Mouse (Mus musculus): ENCODE data around the gene Cers6.

The Cers6 gene

DNA sequence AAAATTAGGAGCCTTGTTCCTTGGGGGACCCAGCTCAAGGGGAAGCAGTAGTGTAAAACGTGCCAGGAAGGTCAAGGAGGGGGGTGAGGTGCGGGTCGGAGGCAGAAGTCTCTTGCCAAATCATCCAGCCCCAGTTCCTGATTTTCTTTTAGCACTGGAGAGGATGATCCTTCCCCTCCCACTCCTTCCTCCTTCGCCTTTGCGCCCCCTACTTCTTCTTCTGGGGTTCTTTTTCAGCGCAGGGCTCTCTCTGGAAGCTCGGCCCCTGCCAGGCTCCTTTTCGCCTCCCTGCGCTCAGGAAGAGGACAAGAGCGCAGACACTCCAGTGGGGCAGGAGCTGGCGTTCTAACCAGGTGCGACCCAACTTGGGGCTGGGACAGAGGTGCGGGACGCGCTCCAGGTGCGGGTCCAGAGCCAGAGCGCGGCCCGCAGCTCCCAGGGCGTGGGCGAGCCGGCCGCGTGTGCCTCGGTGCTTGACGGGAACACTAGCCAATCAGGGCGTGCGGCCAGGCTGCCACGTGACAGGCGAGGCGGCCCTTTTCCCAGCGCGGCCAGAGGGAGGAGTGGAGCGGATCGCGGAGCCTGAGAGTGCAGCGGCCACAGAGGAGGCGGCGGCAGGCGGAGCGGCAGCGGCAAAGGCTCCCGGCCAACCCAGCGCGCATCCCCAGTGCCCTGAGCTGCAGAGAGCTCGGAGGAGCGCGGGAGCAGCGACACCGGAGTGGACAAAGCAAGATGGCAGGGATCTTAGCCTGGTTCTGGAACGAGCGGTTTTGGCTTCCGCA is at the start of gene Cers6:
Cers6 (plus strand) TSS at position 538 of the 782 bp plus-strand sequence.
- DNase-seq: peak; percentile 97

GRCm38 (mm10) chr2:68814409-68814808 is 46.8 kb upstream of the Cers6 start:
- DNase-seq: no peak

- no peak for DNase-seq
These were observed 42.2 kb upstream of the Cers6 start for GRCm38 (mm10) chr2:68819040-68819439.

- peak; percentile 41 for DNase-seq
These were observed 38.9 kb upstream of the Cers6 start for GRCm38 (mm10) chr2:68822152-68822887.

- no peak for DNase-seq
These were observed 35.8 kb upstream of the Cers6 start for GRCm38 (mm10) chr2:68825326-68826020.

- no peak for DNase-seq
These were observed 17.9 kb upstream of the Cers6 start for GRCm38 (mm10) chr2:68843330-68843729.

GRCm38 (mm10) chr2:68844530-68844929 is 16.7 kb upstream of the Cers6 start:
- peak; percentile 79 for DNase-seq

DNA sequence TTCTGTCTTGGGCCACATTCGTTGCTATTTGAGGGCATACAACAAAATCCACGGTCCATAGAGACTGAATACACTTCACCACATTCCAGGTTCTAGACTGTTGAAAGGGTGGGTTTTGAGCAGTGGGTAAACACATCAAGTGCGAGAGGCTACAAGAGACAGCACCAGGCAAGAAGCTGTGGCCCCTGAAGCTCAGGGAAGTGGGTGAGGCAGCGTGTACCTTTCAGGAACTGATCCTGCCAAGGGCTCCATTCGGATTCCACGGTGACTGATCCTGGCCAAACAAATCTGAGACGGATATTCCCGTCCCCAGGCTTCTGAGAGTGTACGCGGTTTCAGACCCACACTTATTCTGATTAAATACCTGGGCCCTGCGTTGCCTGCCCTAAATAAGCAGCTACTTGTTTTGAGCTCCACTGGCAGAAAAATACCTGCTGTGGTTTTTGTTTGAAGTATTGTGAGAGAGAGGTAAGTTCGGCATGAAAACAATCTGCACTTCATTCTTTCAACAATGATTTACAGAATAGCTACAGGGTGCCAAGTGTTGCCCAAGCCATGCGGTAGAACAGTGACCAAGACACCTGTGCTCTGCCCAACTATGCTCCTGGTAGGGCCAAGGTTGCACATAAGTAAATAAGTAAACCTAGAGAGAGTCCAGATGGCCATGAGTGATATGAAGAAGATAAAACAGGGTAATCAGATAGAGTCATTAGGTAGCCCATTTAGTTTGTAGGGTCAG is 16.1 kb upstream of the Cers6 start:
- peak; percentile 94 for DNase-seq

GRCm38 (mm10) chr2:68860391-68860790 is 850 bp upstream of the Cers6 start:
- no peak for DNase-seq

DNA sequence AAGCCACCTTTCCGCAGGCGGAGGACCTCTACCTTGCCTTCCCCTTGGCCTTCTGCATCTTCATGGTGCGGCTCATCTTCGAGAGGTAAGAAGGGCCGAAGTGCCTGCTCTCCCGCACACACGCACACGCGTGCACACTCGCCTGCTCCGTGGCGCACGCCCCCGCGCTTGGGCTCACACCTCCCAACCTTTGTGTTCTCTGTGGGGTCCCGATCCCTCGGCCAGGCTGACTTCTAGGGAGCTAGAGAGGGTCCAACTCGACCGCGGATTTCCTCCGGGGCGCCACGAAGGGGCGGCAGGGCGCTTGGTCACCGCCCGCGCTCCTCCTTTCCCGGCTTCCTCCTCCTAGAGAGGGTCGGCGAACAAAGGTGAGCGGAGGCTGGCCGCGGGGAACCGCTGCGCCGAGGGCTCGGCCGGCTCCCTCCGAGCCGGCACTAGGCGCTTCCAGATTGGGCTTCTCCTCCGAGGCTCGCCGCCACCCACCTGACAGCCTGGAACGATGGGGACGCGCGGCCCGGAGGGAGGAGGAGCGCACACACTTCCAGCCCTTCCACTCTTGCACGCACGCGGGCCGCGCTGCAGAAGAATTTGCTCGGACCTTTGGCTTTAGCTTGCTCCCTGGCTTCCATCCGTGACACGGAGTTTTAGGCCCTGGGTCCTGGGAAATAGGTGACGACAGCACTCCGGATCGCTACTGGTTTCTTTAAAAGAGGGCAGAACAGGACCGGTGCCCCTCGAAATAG is 651 bp downstream of the Cers6 start:
- peak; percentile 55 for DNase-seq

DNA sequence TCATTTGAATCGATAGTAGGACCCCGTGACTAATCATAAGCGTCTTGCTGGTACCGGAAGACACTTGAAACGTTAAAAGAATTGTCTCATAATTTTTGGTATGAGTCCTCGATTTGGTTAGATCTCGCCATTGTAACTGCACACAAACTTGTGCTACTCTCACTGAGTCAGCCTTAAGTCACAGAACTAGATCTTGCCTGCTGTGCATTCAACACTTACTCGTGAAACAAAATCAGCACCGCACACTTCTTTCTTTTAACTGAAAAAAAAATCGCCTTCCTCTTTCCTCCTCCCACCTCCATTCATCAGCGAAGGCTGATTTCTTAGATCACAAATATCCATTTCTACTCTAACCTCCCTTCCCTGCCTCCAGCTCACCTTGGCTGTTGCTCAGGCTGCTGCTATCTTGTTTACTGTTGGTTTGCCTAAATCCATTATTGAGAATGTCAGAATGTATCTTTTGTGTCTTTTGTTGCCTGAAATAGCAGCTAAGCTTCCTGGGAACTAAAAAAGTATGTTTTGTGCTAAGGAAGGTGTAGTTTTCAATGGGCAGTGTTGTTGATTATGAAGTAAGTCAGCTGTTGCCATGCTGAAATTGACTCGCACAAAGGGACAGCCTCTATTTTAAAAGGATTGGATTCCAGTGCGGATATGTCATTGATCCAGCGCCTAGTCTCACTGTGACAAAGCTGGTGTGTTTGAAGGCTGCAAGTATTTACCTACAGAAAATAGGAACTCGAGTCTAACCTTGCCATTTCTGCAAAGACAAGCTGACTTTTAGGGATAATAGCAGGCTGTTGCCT is 1.4 kb downstream of the Cers6 start:
- DNase-seq: no peak

- DNase-seq: no peak
These were observed 2.3 kb downstream of the Cers6 start for GRCm38 (mm10) chr2:68863561-68863960.

GRCm38 (mm10) chr2:68864366-68864765 is 3.1 kb downstream of the Cers6 start:
- no peak for DNase-seq

GRCm38 (mm10) chr2:68867148-68867547 is 5.9 kb downstream of the Cers6 start:
- no peak for DNase-seq

DNA sequence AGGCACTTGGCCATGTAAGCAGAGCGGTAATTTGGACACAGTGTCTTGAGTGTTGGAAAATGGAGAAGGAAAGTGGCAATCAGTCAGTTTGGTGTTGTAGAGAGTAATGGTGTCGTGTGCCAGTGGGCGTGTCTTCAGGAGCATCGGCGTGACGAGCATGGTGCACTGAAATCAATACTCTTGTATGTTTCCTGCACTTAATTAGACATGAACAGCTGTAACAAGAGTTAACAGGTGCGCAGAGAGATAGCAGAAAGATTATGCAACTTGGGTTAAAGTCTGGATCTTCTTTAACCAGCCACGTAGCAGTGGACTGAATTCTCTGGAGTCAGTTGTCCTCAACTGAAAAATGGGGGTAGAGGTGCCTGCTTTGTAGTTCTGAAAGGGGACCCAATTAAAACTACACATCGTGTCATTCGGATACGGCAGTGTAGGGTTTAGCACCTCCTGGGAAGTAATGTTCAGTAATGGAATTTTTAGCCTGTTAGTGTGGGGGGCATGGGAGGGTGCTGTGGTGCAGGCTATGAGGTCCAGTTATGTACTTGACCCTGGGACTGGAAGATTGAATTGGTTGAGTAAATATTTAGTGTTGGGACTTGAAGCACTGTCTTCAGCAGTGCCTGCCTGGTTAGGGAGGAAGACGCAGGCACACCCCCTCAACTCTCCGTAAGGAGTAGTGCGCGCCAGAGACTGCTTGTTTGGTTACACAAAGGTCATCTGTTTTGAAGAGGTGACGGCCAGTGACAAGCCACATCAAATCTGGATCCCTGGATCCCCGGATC is 9.9 kb downstream of the Cers6 start:
- DNase-seq: peak; percentile 38

DNA sequence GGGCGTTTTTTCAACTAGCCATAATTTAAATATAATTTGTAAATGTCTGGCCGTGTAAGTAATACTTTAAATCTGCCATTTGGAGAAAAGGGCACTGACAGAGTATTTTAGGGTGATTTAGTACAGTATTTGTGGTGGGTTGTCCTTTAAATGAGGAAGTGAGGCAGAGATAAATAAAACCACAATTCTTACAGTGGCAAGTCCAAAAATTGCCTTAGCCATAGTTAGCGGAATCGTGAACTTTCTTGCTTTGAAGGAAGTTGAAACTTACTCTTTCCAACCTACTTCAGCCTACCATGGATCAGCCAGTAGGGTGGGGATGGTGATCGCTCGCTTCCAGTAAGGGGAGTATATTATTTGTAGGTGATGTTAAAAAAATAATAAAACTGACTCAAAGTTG is 11.8 kb downstream of the Cers6 start:
- DNase-seq: no peak

DNA sequence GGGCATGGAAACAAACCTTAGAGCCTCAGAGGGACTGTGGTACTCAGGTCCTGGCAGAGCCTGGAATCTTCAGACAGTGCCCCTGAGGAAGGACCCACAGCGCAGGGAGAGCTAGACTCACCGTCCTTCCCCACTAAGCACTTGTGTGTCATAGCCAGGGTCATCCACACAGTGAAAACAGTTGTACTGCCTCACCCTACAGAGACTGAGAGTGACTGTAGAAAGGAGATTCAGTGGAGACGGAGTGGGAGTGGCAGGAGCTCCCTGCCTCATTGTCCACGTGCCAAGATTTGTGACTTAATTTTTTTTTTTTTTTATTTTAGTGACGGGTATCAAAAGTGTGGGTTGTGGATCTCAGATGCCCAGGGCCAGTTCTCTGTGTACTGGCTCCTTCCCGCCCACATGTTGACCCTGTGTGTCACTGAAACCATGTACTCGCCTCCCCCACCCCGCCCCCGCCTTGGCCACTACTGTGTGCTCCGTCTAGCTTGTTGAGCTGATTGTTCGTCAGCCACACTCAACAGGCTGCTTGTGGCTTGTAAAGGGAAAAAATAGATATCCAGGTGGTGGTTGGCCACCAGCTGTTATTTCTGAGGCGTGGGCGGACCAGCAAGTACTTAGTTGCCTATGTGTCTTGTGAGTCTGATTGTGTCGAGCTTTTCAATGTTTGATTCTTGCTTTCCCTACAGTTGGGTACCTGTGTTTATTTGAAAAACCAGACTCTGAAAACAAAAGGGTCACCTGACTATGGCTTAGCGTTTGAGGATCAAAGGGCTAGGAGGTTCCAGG is 12.6 kb downstream of the Cers6 start:
- DNase-seq: no peak

DNA sequence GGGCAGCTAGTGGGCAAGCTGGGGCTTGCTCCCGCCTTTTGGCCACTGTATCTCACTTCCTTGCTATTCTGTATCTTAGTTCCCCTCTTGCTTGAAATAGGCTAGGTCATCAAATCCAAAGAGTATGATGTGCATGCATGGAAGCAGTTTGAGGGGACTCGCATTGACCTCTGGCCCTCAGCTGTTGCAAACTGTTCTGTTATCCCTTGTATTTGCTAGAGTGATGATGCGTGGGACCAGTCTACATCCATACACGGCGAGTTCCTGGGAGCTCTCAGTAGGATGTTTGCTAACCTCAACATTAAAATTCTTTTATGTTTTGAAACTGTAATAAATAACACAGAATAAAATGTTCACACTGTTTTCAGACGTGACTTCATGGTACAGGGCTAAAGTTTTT is 13.3 kb downstream of the Cers6 start:
- DNase-seq: no peak

DNA sequence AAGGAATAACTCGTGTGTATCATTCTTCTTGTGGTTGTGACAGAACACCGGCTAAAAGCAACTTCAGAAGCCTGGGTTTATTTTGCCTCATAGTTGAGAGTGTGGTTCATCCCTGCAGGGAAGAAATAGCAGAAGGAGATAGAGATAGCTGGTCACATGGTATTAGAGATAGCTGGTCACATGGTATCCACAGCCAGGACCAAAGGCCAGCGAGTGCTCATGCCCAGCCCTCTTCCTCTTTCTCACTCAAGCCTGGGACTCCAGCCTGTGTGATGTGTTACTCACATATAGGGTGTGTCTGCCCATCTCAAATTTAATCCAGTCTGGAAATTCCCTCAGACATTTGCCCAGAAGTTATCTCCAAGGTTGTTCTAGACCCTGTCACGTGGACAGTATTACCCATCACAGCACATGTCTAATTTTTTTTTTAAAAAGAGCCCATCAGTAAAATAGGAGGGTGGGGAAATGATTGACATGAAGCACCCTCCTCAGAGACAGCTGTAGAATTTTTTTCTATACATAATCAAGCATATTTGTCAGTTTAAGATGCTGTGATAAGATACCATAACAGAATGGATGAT is 17.9 kb downstream of the Cers6 start:
- DNase-seq: no peak

Measured in kidney, adult 9 months (tissue).